Mouse (Mus musculus) heart, postnatal 36 days (tissue): ENCODE data around the gene Arhgef15. TPM values are rescaled to one million over a fixed set of nuclear protein-coding genes. Genes with fewer than 3 reads are reported as not detected.
"Not testable (repeated sequence)": the region's sequence is repeated elsewhere in the genome, so short reads cannot be mapped to it uniquely, and the experiment has no call there.

Source experiments
- DNase-seq, 2 experiments: peaks; one replicate each; pipeline ENCODE4 v3.0.0; 2021 to 2022
- intact Hi-C: fragments of 180-260 bp; cut with DNase I; formaldehyde crosslinking; loops from one replicate; pipeline ENCODE4 v1.15.1; 2025
- total RNA-seq, 2 experiments: library from RNA; stranded (reverse); gene quantifications; 2 replicates each; pipeline ENCODE4 v1.2.3; 2021

Gene Arhgef15
- total RNA-seq, 2 experiments from 2014 or later: 25.6 to 32.5 TPM

GRCm38 (mm10) chr11:68966554-68966953, 9.3 kb upstream of the Arhgef15 start:
- no peak for DNase-seq
- intact Hi-C loops: loop anchor here (2.0 to 5.0 kb wide), 2 partner anchors 46 to 70 kb away; no protein-coding TSS in a partner anchor

GRCm38 (mm10) chr11:68965845-68966244, 8.6 kb upstream of the Arhgef15 start:
- intact Hi-C loops: loop anchor here (2.0 to 5.0 kb wide), 2 partner anchors 46 to 71 kb away; no protein-coding TSS in a partner anchor
- peak; percentile 64 to 76 for DNase-seq

GRCm38 (mm10) chr11:68965050-68965449, 7.8 kb upstream of the Arhgef15 start:
- no peak for DNase-seq
- intact Hi-C loops: loop anchor here (5.0 kb wide), 1 partner anchor 47 kb away; no protein-coding TSS in a partner anchor

- intact Hi-C loops: no loop called here
- no peak for DNase-seq
These were observed 6.1 kb upstream of the Arhgef15 start for GRCm38 (mm10) chr11:68963405-68963804.

- intact Hi-C loops: not testable (repeated sequence)
These were observed 4.9 kb upstream of the Arhgef15 start for GRCm38 (mm10) chr11:68962159-68962558.

GRCm38 (mm10) chr11:68961596-68961995, 4.3 kb upstream of the Arhgef15 start:
- DNase-seq: no peak
- intact Hi-C loops: no loop called here

More at GRCm38 (mm10) chr11:68962159-68962558, 4.9 kb upstream of the Arhgef15 start:
- not testable (repeated sequence) for DNase-seq

- intact Hi-C loops: loop anchor here (2.0 kb wide), 1 partner anchor 51 kb away; no protein-coding TSS in a partner anchor
- no peak for DNase-seq
These were observed 691 bp upstream of the Arhgef15 start for GRCm38 (mm10) chr11:68957971-68958370.

- intact Hi-C loops: loop anchor here (2.0 kb wide), 1 partner anchor 50 kb away; no protein-coding TSS in a partner anchor
- DNase-seq: peak in 1 of 2 experiments; percentile 51
These were observed 583 bp downstream of the Arhgef15 start for GRCm38 (mm10) chr11:68956697-68957096.

- DNase-seq: peak; percentile 41 to 48
- intact Hi-C loops: loop anchor here (2.0 kb wide), 1 partner anchor 49 kb away; no protein-coding TSS in a partner anchor
These were observed 1.2 kb downstream of the Arhgef15 start for GRCm38 (mm10) chr11:68956107-68956506.

GRCm38 (mm10) chr11:68955473-68955872, 1.8 kb downstream of the Arhgef15 start:
- intact Hi-C loops: no loop called here
- DNase-seq: no peak

GRCm38 (mm10) chr11:68954408-68954807, 2.9 kb downstream of the Arhgef15 start:
- DNase-seq: peak in 1 of 2 experiments; percentile 45
- intact Hi-C loops: no loop called here

GRCm38 (mm10) chr11:68953903-68954302, 3.4 kb downstream of the Arhgef15 start:
- intact Hi-C loops: no loop called here
- DNase-seq: no peak

GRCm38 (mm10) chr11:68947542-68947993, 9.7 kb downstream of the Arhgef15 start:
- intact Hi-C loops: no loop called here
- no peak for DNase-seq

GRCm38 (mm10) chr11:68946806-68947440, 10.4 kb downstream of the Arhgef15 start:
- no peak for DNase-seq
- intact Hi-C loops: no loop called here

- intact Hi-C loops: no loop called here
These were observed 11.3 kb downstream of the Arhgef15 start for GRCm38 (mm10) chr11:68946001-68946400.

GRCm38 (mm10) chr11:68945245-68945644, 12.0 kb downstream of the Arhgef15 start:
- DNase-seq: no peak
- intact Hi-C loops: no loop called here

More at GRCm38 (mm10) chr11:68946001-68946400, 11.3 kb downstream of the Arhgef15 start:
- DNase-seq: no peak

GRCm38 (mm10) chr11:68942731-68943130, 14.5 kb downstream of the Arhgef15 start:
- no peak for DNase-seq
- intact Hi-C loops: no loop called here

- DNase-seq: no peak
- intact Hi-C loops: no loop called here
These were observed 16.8 kb downstream of the Arhgef15 start for GRCm38 (mm10) chr11:68940516-68940915.

GRCm38 (mm10) chr11:68939451-68940304, 17.6 kb downstream of the Arhgef15 start:
- DNase-seq: peak; percentile 81 to 83
- intact Hi-C loops: no loop called here

- DNase-seq, intact Hi-C loops: not testable (repeated sequence)
These were observed 20.3 kb downstream of the Arhgef15 start for GRCm38 (mm10) chr11:68936951-68937350.

- intact Hi-C loops: no loop called here
- no peak for DNase-seq
These were observed 23.3 kb downstream of the Arhgef15 start for GRCm38 (mm10) chr11:68933885-68934507.
